Mouse (Mus musculus): ENCODE measurements around the gene Dlgap1. TPM values are rescaled to one million over a fixed set of nuclear protein-coding genes. Genes with fewer than 3 reads are reported as not detected.
"Not testable (repeated sequence)": the region's sequence is repeated elsewhere in the genome, so short reads cannot be mapped to it uniquely, and the experiment has no call there.

Dlgap1 gene
- total RNA-seq, 2 experiments from 2014 or later = 196 to 203 TPM

DNA sequence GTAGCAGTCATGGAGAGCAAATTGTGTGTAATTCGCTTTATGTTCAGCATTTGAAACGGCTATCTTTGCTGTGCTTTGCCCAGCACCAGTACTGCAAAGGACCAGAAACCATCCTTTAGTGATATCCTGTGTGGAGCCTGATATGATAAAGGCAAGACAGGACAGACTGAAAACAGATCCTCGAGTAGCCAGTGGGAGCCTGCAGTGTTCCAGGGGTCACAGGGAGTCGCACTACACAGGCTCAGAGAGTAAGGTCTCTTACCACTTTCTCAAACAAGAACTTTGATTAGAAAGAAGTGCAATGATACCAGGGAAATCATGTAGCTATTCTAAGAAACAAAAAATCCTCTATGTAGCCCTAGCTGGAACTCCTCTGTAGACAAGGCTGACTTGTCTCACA is 826.3 kb downstream of the Dlgap1 start:
- intact Hi-C loops (cut with DNase I) = no loop called here
- no peak for DNase-seq (ENCODE audit: extremely low spot score in 1 of 2, low spot score in 2 of 2)

DNA sequence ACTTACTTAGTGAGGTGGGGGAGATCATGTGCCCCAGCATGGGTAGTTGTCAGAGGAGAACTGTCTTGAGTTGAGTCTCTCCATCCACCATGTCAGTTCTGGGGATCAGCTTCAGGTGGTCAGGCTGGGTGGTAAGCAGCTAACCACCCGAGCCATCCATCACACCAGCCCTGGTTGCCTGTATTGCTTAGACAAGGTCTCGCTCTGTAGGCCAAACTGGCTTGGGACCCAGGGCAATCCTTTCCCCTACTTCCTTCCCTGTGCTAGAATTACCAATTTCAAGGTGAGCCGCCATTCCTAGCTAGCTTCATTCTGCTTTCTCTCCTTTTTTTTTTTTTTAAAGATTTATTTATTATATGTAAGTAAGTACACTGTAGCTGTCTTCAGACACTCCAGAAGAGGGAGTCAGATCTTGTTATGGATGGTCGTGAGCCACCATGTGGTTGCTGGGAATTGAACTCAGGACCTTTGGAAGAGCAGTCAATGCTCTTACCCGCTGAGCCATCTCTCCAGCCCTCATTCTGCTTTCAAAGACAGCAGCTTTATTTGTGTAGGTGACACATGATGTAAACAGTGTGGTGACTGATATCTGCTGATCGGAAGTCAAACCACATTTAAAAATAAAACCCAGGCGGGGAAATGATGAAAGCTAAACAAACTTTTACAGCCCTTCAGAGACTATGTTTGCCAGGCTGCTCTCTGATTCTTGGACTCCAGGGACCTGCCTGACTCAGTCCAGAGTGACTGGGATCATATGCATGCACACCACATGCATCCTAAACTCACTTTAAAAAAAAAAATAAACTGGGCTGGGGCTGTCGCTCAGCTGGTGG is 828.3 kb downstream of the Dlgap1 start:
- no peak for DNase-seq (ENCODE audit: extremely low spot score in 1 of 2, low spot score in 2 of 2)
- intact Hi-C loops (cut with DNase I) = no loop called here

DNA sequence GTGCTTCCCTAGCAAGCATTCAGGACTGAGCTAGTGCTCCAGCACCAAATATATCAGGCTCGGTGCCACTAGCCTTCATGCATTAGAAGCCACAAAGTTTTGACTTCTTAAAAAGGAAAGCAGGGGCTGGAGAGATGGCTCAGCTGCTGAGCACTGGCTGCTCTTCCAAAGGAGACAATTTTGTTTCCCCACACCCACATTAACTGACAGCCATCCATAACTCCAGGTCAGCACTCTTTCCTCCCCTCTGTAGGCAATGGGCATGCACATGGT is 828.8 kb downstream of the Dlgap1 start:
- intact Hi-C loops (cut with DNase I) = no loop called here
- no peak for DNase-seq (ENCODE audit: extremely low spot score in 1 of 2, low spot score in 2 of 2)

DNA sequence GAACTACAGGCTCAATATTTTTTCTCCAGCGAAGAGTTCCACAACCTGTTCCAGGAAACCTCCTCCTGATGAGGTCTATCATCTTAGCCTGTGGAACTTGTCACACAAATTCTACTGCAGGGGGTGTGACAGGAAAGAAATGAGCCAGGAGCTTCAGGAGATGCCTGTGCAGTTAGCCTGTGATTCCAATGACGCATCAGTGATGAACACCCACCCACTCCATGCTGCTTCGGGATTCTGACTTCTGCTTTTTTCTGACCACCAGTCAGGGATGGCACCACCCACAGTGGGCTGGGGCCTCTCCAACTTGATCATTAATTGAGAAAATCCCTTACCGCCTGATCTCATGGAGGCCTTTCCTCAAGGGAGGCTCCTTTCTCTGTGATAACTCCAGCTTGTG is 830.4 kb downstream of the Dlgap1 start:
- no peak for DNase-seq (ENCODE audit: extremely low spot score in 1 of 2, low spot score in 2 of 2)
- intact Hi-C loops (cut with DNase I) = no loop called here

DNA sequence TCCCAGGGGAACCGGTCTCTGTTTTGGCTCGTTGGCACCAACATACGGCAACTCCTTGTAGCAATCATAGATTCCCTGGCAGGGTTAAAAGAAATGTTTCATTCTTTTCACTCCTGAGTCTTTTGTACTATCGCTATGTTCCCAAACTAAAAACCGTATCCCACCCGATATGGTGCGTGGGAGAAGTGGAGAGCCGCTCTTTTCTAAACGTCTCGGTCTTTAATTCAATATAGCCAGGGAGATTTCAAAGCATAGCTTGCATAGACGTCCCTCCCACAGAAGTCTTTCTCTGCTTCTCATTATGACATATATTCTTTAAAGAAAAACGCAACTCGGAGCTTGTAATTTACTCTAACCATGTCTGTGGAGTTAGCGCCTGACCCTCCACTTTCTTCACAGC is 833.1 kb downstream of the Dlgap1 start:
- intact Hi-C loops (cut with DNase I) = no loop called here
- no peak for DNase-seq (ENCODE audit: extremely low spot score in 1 of 2, low spot score in 2 of 2)

DNA sequence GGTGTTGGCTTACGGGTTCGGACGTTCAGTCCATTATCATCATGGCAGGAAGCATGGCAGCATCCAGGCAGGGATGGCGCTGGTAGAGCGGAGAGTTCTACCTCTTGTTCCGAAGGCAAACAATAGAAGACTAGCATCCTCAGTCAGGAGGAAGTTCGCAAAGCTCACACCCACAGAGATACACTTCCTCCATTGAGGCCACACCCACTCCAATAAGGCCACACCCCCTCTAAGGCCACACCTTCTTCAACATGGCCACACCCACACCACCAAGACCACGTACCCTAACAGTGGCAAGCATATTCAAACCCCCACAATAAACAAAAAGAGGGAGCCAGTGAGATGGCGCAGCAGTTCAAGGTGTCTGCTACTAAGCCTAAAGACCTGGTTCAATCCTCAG is 837.0 kb downstream of the Dlgap1 start:
- no peak for DNase-seq (ENCODE audit: extremely low spot score in 1 of 2, low spot score in 2 of 2)
- intact Hi-C loops (cut with DNase I) = no loop called here

DNA sequence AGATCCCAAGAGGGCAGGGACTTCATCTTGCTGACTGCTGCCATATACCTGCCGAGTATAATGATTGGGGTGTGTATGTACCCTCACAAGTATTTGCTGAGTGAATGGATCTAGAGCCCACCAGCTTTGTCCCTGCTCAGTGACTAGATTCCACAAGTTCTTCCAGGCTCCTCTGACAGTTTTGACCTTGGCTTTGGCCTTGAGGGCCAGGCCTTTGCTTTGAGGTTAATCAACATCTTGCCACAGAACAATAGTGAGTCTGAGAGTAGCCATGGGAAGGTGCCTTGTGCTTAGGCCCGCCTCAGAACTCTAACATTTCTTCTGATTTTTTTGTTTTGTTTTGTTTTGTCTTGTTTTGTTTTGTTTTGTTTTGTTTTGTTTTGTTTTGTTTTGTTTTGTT is 837.7 kb downstream of the Dlgap1 start:
- no peak for DNase-seq (ENCODE audit: extremely low spot score in 1 of 2, low spot score in 2 of 2)
- intact Hi-C loops (cut with DNase I) = no loop called here

DNA sequence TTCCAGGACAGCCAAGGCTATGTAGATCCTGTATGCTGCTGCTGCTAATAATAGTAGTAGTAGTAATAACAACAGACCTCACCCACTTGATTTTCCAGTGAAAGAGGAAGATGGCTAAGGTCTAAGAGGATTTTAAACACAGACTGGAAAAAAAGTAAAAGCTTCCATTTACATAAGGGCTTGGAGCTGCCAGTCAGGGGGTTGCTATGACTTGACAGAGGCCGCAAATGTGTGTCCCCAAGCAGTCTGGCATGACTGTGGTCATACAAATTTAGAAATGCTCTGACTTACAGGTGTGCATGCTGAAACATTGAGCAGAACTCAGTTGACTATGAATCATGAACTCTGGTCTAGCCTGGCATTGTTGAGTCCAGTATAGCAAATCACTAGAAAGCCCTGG is 839.0 kb downstream of the Dlgap1 start:
- DNase-seq (ENCODE audit: extremely low spot score in 1 of 2, low spot score in 2 of 2) = no peak
- intact Hi-C loops (cut with DNase I) = no loop called here

DNA sequence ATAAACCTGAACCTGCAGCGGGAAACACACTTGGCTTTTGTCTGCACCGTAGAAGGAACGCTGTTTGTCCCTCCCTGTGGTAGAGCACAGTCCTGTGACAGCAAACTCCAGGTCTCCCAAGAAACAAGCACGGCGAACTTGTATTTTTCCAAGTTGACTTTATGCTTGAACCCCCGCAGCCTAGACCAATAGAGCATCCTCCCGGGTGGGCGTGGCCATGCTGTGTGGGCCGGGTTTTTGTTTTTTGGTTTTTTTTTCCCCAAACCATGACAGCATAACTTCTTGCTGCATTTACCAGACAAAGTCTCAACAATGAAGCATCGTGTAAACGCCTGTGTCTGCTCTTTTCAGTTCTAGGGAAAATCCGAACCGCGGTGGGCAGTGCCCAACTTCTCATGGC is 840.0 kb downstream of the Dlgap1 start:
- intact Hi-C loops (cut with DNase I) = no loop called here
- no peak for DNase-seq (ENCODE audit: extremely low spot score in 1 of 2, low spot score in 2 of 2)

DNA sequence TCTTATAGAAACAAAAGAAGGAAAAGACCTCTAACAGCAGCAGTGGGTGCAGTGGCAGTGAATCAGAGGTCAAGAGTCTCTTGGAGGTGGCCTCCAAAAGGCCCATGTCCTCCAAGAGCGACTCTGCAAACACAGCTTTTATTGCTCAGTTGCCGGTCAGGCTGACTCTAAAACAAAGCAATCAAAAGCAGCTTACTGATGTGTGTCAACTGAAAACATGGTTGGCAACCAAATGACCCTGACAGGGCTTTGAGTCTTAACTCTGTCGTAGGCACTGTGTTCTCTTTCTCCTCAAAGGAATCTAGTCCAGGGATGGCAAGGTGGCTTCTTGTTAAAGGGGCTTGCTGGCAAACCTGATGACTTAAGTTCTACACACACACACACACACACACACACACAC is 840.9 kb downstream of the Dlgap1 start:
- intact Hi-C loops (cut with DNase I) = no loop called here
- no peak for DNase-seq (ENCODE audit: extremely low spot score in 1 of 2, low spot score in 2 of 2)

DNA sequence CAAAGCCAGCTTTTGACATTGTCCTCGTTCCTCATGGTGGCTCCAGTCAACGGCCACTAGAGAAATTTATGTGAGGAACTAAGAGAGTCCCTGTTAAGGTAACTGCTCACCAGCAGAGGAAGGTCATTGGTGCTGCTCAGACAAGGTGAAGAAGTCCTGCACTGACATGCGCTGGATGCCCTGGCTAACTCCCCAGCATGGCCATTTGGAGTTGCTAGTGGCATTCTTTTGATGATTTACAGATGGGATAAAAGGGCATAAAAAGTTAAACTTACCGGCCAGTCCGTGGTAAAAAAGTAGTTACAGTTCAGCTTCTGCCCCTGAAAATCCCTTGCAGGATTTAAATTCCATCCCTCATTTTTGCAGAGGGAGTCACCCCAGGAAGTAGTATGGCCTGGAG is 841.9 kb downstream of the Dlgap1 start:
- DNase-seq (ENCODE audit: extremely low spot score in 1 of 2, low spot score in 2 of 2) = no peak
- intact Hi-C loops (cut with DNase I) = no loop called here

DNA sequence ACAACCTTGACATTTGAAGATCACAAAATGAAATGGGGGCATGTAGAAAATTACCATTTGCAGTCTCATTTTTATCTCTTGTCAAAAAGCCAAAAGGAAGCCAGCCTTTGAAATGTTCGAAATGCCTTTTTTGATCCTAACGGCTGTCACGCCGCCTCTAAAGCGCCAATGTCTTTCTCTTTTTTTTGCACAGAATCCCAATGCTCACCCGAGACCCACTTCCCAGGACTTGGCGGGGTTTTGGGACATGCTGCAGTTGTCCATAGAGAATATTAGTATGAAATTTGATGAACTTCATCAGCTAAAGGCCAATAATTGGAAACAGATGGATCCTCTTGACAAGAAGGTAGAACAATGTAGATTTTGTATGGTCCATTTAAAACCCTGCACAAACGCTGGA is 846.1 kb downstream of the Dlgap1 start:
- intact Hi-C loops (cut with DNase I) = no loop called here
- no peak for DNase-seq (ENCODE audit: extremely low spot score in 1 of 2, low spot score in 2 of 2)

DNA sequence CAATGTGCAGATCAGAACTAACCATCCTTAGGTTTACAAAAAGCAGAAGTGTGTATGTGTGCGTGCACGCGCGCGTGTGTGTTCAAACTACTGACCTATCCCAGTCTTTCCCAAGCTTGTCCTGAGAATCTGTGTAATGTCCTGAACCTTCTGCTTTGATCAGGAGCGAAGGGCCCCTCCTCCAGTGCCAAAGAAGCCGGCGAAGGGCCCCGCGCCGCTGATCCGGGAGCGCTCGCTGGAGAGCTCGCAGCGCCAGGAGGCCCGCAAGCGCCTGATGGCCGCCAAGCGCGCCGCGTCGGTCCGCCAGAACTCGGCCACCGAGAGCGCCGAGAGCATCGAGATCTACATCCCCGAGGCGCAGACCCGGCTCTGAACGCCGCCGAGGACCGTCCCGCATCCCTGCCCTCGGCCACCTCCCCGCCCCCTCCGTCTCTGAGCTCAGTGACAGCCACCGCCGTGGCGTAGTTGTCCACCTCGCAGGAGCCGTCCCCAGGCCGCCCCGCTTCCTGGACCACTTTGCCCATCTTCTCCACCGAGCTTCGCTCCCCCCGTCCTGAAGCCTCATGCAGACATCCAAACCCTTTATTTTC is 849.1 kb downstream of the Dlgap1 start:
- intact Hi-C loops (cut with DNase I) = no loop called here
- peak in 1 of 2 experiments; percentile 30 for DNase-seq (ENCODE audit: extremely low spot score in 1 of 2, low spot score in 2 of 2)

DNA sequence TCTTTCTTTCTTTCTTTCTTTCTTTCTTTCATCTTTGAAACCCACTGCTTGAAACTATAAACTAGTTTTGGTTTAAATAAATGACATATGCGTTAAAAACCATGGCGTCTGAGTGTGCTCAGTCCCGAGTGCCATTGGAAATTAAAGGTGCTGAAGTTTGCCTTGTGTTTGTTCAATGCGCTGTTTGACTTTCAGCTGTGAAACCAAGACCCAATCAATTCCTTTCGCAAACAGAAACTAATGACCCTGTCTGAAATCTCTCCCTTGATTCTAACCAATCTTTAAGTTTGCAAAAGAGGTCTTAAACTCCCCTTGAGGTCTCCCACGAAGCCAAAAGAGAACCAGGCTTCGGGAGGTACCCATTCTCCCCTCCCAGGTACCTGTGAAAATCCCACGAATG is 854.2 kb downstream of the Dlgap1 start:
- DNase-seq (ENCODE audit: extremely low spot score in 1 of 2, low spot score in 2 of 2) = no peak
- intact Hi-C loops (cut with DNase I) = no loop called here

DNA sequence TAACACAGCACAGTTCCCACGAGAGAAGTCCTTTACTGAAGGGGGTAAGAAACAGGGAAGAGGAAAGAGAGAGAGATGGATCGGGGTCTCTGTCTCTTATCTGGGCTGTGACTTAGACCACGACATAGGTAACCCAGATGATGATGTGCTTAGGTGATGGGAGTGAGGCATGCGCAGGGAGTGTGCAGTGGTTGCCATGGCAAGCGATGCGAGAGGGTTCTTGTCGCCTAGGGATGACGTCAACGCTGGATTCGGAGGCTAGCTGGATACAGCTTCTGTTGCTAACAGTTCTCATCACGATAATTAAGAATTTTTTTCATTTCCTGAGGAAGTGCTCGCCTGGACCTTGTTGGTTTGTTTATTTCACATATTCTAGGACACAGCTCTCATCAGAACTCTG is 857.4 kb downstream of the Dlgap1 start:
- intact Hi-C loops (cut with DNase I) = no loop called here
- DNase-seq (ENCODE audit: extremely low spot score in 1 of 2, low spot score in 2 of 2) = peak; percentile 69 to 70

DNA sequence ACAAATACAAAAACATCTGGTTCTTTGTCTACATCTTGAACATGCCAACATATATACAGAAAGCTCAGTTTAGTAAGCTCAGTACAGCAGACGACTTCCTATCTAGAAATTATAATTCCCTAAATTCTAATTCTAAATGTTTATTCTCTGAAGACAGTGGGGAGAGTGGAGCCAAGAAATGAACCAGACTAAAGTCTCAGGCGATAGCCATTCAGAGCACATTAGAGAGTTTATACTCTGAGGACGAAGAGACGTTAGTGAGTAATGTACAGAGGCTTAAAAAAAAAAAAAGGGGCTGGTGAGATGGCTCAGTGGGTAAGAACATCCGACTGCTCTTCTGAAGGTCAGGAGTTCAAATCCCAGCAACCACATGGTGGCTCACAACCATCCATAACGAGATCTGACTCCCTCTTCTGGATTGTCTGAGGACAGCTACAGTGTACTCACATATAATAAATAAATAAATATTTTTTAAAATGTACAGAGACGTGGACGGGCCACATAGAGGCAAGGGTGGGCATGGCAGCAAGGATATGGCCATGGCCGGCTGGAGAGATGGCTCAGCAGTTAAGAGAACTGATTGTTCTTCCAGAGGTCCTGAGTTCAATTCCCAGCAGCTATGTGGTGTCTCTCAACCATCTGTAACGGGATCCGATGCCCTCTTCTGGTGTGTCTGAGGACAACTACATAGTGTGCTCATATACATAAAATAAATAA is 858.7 kb downstream of the Dlgap1 start:
- intact Hi-C loops (cut with DNase I); DNase-seq (ENCODE audit: extremely low spot score in 1 of 2, low spot score in 2 of 2): not testable (repeated sequence)

DNA sequence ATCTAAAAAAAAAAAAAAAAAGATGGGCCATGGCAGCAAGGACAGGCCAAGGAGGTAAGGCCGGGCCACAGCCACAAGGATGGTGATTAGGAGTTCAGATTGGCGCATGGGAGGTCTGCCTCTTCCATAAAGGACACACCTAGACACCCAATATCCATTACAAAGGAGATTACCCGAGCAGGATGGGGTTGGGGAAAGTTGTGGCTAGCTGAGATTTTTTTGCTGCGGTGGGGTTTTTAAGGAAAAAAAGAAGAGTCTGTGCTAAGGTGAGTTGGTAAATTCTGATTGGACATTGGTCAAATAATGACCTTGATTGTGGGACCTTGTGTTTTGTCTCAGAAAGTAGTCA is 859.3 kb downstream of the Dlgap1 start:
- intact Hi-C loops (cut with DNase I) = no loop called here
- no peak for DNase-seq (ENCODE audit: extremely low spot score in 1 of 2, low spot score in 2 of 2)

DNA sequence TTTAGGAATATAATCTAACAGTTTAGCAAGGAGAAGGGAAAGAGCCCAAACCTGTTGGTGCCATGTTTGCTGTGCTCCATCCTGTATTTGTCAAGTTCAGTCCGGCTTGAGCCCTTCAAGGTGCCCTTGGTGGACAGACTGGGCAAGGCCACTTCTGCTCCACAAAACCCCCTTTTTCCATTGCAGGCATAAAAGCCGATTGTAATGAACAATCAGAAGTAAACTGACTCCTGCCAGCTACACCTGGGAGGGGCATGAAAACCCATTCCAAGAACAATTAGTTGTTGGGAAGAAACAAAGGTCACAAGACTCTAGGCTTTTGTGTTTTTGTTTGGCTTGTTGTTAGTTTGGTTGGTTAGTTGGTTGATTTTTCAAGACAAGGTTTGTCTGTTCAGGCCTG is 859.7 kb downstream of the Dlgap1 start:
- no peak for DNase-seq (ENCODE audit: extremely low spot score in 1 of 2, low spot score in 2 of 2)

DNA sequence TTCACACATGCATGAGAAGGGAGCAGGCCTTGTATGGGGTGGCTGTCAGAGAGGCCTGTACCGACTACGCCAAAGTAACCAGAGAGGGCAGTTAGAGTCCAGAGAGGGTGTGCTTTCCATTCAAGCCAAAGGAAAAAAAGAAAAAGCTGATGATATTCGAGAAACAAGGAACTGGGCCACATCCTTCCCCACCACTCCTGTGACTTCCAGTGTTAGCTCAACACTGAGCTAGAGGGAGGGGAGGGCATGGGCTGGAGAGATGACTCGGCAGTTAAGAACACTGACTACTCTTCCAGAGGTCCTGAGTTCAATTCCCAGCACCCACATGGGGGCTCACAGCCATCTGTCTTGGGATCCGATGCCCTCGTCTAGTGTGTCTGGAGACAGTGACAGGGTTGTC is 860.3 kb downstream of the Dlgap1 start:
- intact Hi-C loops (cut with DNase I) = no loop called here
- DNase-seq (ENCODE audit: extremely low spot score in 1 of 2, low spot score in 2 of 2) = no peak

More for the DNA sequence above, 859.7 kb downstream of the Dlgap1 start:
- intact Hi-C loops (cut with DNase I) = no loop called here

DNA sequence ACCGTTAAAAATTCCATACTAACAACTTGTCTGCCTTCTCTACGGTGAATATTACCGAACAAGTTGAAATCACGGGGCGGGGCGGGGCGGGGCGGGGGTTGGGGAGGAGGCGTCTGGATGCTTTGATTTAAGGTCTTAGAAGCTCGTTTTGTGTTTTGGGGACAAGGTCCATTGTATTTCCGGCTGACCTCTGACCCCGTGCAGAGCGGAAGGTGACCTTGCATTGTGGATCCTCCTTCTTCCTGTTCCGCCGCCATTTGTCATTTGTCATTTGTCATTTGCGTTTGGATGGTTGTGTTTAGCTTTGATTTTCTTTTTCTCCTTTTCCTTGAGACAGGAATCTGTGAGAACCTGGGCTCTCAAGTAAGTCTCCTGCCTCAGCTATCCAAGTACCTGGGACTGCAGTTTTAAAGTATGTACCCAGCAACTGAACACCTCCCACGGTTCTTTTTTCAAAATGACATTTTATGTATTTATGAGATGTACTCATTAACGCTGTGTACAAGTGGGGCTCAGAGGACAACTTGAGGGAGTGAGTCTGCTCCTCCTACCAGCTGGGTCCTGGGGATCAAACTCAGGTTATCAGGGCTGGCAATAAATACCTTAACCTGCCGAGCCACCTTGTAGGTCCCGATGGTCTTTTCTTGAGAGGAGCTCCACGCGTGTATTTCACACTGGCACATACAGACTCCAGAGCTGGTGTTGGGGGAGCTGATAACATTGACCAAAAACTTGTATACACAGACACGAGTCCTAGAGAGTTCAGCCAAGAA is 861.3 kb downstream of the Dlgap1 start:
- DNase-seq (ENCODE audit: extremely low spot score in 1 of 2, low spot score in 2 of 2) = no peak
- intact Hi-C loops (cut with DNase I) = no loop called here

Measured in left cerebral cortex, postnatal 10 days (tissue).